Mouse (Mus musculus) cerebellum, adult 2 months (tissue): ENCODE results near the gene Lif. TPM values are rescaled to one million over a fixed set of nuclear protein-coding genes. Genes with fewer than 3 reads are reported as not detected.

Experiments used
- DNase-seq, 2 experiments: peaks; one replicate each; pipeline ENCODE4 v3.0.0; 2021
- H3K27ac ChIP-seq: fragments of 200-500 bp; 2 replicates; pipeline ENCODE4 v1.5.1; 2012; ENCODE audit warnings: low read length, control low read depth, inconsistent platforms; ENCODE audit not compliant: insufficient read depth
- H3K27me3 ChIP-seq: fragments of 200-500 bp; 2 replicates; pipeline ENCODE4 v1.6.1; 2012; ENCODE audit warnings: inconsistent platforms, mild to moderate bottlenecking, low read length, moderate library complexity; ENCODE audit not compliant: control insufficient read depth, insufficient read depth
- H3K4me1 ChIP-seq: fragments of 200-500 bp; 2 replicates; pipeline ENCODE4 v1.6.1; 2011; ENCODE audit warnings: low read length; ENCODE audit not compliant: control insufficient read depth, insufficient read depth
- H3K4me3 ChIP-seq: fragments of 200-500 bp; replicated peaks from 2 replicates; pipeline ENCODE3; 2011; ENCODE audit warnings: mild to moderate bottlenecking, low read depth, low read length, control low read depth; ENCODE audit not compliant: insufficient read depth
- CTCF ChIP-seq: fragments of 200-500 bp; IDR thresholded peaks from 2 replicates; pipeline ENCODE4 v1.5.1; 2011; ENCODE audit warnings: low read depth, mild to moderate bottlenecking, control low read depth, low read length, moderate library complexity, borderline replicate concordance; ENCODE audit not compliant: insufficient read depth
- POLR2A ChIP-seq: fragments of 200-500 bp; IDR thresholded peaks from 2 replicates; pipeline ENCODE4 v1.6.1; 2011; ENCODE audit warnings: low read length, control low read depth, borderline replicate concordance; ENCODE audit not compliant: insufficient read depth
- WGBS: fragments of 180-500 bp; shearing (Covaris S2); methylation state at CpG from one replicate; pipeline ENCODE4 v1.1.7; 2018; 5-methylcytosine and 5-hydroxymethylcytosine counted together
- polyA plus RNA-seq: library from polyadenylated mRNA; depleted of rRNA; stranded (reverse); fragments of >200 nt; gene quantifications from 2 replicates; pipeline ENCODE4 v1.2.3, GENCODE M21; 2012

Gene Lif
- polyA plus RNA-seq, 1 experiment: 0.15 TPM

- 83% methylated on average over 5 of the region's 5 CpGs for WGBS
- no peak overlapping the region for H3K27ac ChIP-seq
- no peak for DNase-seq
- no peak for TF ChIP-seq POLR2A
- TF ChIP-seq CTCF: no peak
- H3K4me3 ChIP-seq: no peak overlapping the region
- no peaks in the 10 kb centered on the region for H3K4me1 ChIP-seq
- no peaks in the 10 kb centered on the region for H3K27me3 ChIP-seq
Observed at GRCm38 (mm10) chr11:4302363-4302913, 45.1 kb downstream of the Lif start.

DNA sequence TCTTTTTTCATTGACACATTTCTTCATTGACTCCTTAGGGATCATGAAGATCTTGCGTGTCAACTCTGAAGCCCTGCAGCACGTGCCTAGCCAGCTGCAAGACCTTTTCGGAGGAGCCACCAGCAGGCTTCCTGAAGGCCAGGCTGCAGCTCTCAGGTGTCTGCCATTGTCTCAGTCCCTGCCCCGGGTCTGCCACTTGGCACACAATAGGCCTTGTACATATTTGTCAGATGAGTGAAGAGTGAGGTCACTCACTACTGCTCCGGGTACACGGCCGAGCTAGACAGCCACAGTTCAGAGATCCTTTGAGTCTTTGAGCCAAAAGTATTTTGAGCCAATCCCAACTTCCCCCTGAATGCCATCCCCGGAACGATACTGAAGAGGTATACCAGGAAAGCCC, 45.7 kb downstream of the Lif start:
- no peak overlapping the region for H3K4me3 ChIP-seq
- no peaks in the 10 kb centered on the region for H3K27me3 ChIP-seq
- no peak for DNase-seq
- 59% methylated on average over 9 of the region's 9 CpGs for WGBS
- H3K4me1 ChIP-seq: no peaks in the 10 kb centered on the region
- H3K27ac ChIP-seq: no peak overlapping the region
- TF ChIP-seq CTCF (no peak), POLR2A (no peak)

- no peak overlapping the region for H3K27ac ChIP-seq
- TF ChIP-seq CTCF: no peak
- H3K4me1 ChIP-seq: no peaks in the 10 kb centered on the region
- 39% methylated on average over 4 of the region's 4 CpGs for WGBS
- DNase-seq: no peak
- no peaks in the 10 kb centered on the region for H3K27me3 ChIP-seq
- H3K4me3 ChIP-seq: no peak overlapping the region
Observed at GRCm38 (mm10) chr11:4304203-4304602, 46.8 kb downstream of the Lif start.

- Histone ChIP-seq H3K27ac (no peak overlapping the region), H3K4me1 (no peaks in the 10 kb centered on the region), H3K4me3 (no peak overlapping the region), H3K27me3 (no peaks in the 10 kb centered on the region)
- DNase-seq: no peak
- TF ChIP-seq CTCF (no peak), POLR2A (no peak)
- 94% methylated on average over 4 of the region's 4 CpGs for WGBS
Observed at GRCm38 (mm10) chr11:4305090-4305489, 47.7 kb downstream of the Lif start.

DNA sequence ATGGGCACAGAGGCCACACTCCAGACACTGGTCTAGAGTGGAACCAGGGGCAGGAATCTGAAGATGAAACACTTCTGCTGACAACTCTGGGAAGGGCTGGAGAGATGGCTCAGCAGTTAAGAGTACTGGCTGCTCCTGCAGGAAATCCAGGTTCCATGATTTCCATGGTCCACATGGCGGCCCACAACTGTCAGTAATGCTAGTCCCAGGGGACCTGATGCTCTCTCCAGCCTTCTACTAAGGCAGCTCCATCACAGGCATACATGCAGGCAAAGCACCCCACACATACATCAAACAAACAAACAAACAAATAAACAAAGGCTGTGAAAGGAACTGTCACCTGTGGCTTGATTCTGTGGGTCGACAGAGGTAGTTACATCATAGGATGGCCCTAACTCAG, 48.7 kb downstream of the Lif start:
- Histone ChIP-seq H3K27ac (no peak overlapping the region), H3K27me3 (no peaks in the 10 kb centered on the region), H3K4me1 (no peaks in the 10 kb centered on the region), H3K4me3 (no peak overlapping the region)
- 81% methylated on average over 2 of the region's 2 CpGs for WGBS
- TF ChIP-seq POLR2A: no peak
- TF ChIP-seq CTCF: no peak
- DNase-seq: no peak

GRCm38 (mm10) chr11:4308060-4308513, 50.7 kb downstream of the Lif start:
- TF ChIP-seq POLR2A (no peak), CTCF (no peak)
- Histone ChIP-seq H3K4me3 (no peak overlapping the region), H3K27ac (no peak overlapping the region), H3K27me3 (no peaks in the 10 kb centered on the region), H3K4me1 (no peaks in the 10 kb centered on the region)
- no peak for DNase-seq
- 84% methylated on average over 6 of the region's 6 CpGs for WGBS

DNA sequence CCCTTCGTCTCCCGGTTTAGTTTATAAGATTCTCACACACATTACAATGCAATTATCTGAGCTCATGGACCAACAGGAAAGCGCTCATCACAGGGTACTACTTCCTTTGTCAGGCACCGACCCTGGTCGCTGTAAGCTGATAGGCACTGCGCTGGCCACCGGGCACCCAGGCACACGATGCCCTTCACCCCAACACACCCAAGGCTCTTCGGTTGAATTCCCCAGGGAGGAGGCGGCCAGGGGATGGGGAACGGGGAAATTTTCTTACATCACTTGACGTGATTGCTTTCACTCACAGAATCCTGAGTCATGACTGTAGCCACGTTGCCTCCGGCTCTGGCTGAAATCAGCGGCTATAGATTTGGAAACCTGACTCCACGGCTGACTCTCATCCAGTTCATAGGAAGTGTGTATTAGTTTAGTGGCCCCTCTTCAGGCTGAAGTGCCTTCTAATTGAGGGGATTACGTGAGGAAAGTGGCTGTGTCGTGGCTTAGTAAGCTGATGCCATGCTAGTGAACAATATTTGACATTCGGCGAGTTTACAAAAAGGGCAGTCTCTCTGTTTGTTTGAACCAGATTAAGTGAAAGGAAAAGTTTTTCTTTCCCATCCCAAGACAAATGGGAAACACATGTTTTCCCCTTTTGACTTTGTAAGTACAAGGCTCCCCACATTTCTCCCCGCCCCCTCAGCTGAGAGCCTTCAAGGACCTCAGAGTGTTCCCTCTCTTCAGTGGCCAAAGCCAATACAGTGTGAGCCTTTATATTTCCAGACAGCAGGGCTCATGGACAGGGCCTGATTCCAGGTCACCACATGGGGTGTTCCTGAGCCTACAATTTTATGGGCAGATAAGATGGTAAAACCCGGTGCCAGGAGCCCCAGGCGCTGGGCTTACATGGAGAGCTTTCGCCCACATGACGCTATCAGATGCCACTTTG, 51.4 kb downstream of the Lif start:
- no peak overlapping the region for H3K27ac ChIP-seq
- TF ChIP-seq CTCF: no peak
- TF ChIP-seq POLR2A: no peak
- no peaks in the 10 kb centered on the region for H3K27me3 ChIP-seq
- WGBS: 74% methylated on average over 25 of the region's 25 CpGs
- no peaks in the 10 kb centered on the region for H3K4me1 ChIP-seq
- no peak overlapping the region for H3K4me3 ChIP-seq
- peak in 1 of 2 experiments; percentile 50 for DNase-seq

DNA sequence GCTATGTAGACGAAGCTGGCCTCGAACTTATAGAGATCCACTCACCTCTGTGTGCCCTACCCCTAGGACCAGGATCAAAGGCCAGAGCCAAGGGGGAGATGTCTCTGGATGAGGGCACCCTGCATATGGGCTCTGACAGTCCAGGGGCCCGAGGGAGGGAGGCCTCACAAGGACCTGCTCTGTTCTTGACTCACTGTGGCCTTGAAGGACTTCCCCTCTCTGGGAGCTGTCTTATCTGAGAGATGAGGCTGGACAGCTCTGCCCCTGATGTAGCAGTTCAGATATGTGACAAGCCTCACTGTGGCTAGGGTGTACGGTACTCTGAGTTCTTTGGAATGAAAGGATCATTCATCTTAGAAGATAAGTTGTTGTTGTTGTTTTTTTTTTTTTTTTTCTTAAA, 52.3 kb downstream of the Lif start:
- Histone ChIP-seq H3K27ac (no peak overlapping the region), H3K4me3 (no peak overlapping the region), H3K27me3 (no peaks in the 10 kb centered on the region), H3K4me1 (no peaks in the 10 kb centered on the region)
- 88% methylated on average over 4 of the region's 4 CpGs for WGBS
- no peak for TF ChIP-seq CTCF
- no peak for TF ChIP-seq POLR2A
- DNase-seq: no peak
